Mouse (Mus musculus): ENCODE measurements around the gene Msi2.

Gene Msi2

DNA sequence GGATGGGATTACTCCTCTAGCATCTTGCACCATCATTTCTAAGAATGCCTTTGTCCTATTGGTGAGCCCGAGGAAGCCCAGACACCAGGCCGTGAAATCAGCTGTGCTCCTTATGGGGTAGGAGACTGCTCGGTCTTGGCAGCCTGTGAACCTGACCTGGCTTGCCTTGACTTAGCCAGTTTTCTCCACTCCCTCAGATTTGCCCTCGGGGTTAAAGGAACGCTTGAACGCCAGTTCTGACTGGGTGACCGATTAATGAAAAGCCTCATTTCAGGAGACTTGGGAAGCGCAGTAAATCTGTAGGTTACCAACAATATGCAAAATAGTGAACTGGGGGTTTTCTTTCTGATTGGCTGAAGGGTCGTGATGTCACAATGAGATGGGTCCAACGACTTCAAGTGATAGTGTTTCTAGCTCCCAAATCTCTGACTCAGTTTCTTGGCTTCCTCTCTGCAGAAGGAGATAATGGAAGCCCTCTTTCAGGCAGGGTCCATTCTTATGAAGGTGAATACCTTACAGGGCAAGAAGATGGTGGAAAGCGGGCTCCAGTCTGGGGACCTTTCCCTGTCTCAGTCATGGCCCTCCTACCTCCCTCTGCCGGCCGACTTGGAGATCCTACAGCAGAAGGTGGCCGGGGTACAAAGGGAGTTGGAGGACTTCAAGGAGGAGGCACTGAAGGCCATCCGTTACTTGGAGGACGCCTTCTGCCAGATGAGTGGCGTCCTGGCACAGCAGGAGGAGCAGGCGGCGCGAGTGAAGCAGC lies 424.5 kb downstream of the Msi2 start, which contains the start of gene Ccdc182:
Gene Ccdc182 (plus strand): TSS at position 428 of the 763 bp plus-strand sequence.
- DNase-seq, result no peak

DNA sequence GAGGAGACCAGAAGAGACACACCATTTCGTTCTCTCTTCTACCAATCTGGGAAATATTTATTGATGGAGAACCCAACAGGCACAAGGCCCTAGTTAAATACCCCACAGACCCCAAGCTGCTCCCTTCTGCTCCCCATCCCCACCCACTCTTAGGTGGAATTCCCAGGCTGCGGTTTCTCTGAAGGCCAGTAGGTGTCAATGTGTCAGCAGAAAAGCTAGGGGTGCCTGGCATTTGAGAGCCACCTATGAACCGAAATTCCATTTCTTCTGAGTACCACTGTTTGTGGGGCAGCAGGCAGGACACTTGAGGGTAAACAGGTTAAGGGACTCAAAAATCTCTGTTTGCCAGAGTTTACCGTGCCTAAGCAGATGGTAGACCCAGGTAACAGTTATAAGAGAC lies 426.6 kb downstream of the Msi2 start:
- DNase-seq, result no peak

DNA sequence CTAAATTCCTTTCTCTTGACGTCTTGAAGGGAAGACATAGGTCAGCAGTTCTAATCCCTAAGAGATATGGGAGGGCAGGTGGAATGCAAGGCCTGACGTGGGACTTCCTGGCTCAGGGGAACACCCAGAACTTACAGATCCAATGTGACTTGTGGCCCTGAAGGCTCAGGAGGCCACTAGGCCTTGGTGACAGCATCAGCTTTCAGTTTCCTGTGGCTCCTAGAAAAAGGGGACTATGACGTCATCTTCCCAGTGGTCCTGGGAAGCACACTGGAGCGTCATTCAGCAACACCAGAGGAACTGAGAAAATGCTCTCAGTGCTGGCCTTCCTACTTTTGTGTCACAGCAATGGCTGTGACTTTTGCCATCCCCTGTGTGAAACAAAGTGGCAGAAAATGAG lies 427.1 kb downstream of the Msi2 start:
- no peak for DNase-seq

Measured in layer of hippocampus, adult 9-11 months (tissue).